Mouse (Mus musculus) 3134 (cell line): ENCODE measurements at regions not wholly inside any gene's neighbourhood (a gene's known extent, or its start where the extent isn't known, plus 50 kb on each side); places are given as distances from the start of the nearest gene placed in this dataset.
A peak's percentile ranks its signal among the peaks of the same experiment; 100 is the strongest.

ENCODE experiments used
- DNase-seq: peaks from one replicate; pipeline ENCODE4 v3.0.0-alpha.2; 2011; ENCODE audit warnings: low spot score; ENCODE audit not compliant: insufficient read length; ENCODE audit errors: extremely low read depth

DNA sequence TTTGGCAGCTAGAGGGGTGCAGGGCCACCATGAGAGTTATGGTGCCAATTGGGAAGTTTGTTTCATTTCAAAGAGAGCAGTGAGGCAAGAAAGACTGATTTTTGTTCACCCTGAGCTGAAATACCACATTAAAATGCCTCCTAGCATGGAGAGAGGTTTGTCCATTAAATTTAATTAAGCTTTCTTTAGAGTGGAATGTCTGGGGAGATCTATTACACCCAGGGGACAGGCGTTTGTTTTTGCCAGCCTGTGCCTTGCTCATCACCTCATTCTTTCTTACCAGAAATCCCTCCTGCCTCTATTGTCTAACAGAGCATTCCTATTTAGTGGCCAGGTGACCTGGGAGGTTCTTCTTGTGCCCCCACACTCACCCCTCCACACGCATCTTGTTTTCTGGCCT lies 55.2 kb upstream of the Rcn1 start:
- DNase-seq: no peak

DNA sequence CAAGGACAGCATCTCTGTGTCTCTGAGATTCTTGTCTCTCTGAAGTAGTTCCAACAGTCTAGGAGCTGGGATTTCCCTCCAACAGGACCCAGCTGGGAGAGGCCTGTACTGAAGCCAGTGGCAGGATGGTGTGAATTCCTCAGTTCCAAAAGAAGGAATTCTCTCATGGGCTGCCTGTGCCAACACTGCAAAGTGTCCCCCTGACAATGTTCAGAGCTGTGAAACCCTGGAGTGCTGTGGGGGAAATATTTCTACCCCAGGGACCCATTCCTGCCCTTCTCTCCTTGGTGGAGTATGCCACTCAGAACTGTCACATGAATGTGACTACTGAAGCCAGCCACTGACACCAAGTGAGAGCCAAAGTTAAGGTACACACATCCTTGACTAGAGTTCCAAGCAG lies 55.7 kb upstream of the Rcn1 start:
- no peak for DNase-seq

DNA sequence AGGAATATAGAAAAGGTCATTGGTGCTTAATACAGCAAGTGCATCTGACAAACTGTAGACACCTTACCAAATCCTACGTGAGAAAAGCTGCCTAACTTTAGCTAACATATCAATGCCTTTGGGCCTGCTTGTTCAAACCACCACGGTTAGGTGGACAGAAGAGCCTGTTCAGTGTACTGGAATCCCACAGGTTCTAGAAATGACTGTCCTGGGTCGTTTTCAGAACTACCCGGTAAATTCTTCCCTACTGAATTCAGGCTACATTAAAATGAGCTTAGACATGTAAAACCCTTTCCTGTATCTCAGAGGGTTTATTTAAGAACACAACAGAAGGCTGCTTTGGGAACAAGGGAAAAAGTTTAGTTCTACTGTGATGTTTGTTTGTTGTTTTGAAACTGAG lies 59.5 kb upstream of the Rcn1 start:
- no peak for DNase-seq

DNA sequence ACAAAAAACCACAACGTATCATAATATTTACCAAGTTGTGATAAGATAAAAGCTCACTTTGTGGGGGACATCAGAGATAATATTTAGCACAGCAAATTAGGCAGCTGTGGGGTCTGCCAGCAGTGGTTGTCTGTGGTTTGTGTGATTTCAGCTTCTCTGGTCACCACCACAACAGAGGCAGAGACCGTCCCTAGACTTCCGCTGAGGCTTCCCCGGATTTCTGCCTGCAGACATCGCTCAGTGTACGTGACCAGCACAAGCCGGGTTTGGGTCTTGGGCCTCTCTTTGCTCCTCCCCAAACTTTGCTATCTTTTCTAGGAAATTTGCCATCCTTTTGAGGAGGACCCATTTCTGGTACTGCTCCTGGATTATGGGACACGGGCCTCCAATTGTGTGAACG lies 60.4 kb upstream of the Rcn1 start:
- DNase-seq: no peak

DNA sequence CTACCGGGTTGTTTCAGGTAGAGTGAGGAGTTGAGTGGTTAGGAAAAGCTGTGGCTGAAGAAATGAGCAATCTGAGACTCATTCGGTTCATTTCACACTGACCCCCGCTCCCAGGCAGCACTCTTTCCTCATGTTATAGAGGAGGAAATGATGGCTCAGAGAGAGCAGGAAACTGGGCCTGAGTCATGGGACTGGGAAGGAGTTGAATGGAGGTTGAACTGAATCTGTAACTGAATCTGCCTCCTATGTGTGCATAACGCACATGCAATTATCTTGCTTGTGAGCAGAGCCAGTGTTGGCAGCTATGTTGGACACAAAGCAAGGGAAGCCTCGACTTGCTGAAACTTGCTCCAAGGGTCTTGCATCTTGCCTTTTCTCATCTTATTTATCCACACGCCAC lies 66.5 kb upstream of the Rcn1 start:
- DNase-seq: no peak

DNA sequence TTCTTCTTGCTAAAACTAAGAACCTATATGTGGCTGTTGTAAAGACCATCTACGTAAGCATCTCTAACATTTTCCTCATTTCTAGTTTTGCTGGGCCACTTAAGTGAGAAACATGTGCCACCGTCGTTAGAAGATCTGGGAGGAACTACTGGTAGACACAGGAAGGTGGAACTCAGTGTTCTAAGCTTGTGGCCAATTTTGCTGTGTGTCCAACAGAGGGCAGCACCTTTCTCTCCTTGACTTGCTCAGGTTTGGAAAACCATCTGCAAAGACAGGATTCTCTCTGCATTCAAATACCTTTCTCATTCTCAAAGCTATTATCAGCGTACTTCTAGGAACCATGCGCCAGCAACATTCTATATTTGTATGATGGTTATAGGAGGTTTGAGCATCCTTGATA lies 69.8 kb upstream of the Rcn1 start:
- DNase-seq: no peak

DNA sequence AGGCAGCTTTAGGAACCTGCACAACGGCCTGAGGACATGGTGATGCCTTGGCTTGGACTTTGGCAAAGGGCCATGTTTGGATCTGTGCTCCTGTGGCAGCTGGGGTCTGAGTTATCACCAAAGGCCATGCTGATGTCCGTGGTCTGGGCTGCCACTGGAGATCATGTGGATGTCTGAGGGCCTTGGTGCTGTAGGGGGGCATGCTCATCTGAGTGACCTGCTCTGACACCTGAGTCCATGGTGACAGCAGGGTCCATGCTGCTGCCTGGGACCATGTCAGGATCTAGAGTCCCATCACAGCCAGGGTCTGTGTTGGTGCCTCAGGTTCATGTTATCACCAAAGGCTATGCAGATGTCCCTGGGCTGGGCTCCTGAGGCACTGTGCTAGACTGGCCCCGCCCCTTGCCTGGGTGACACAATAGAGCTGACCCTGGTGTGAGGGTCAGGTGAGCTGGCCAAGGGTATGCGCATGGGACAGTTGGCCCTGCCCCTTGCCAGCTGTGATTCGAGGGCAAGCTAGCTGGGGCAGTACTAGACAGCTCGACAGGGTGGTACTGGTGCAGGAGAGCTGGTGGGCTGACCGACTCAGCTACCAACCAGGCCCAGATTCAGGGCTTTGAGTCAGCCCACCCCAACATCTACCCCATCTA lies 77.0 kb upstream of the Rcn1 start:
- DNase-seq: no peak

DNA sequence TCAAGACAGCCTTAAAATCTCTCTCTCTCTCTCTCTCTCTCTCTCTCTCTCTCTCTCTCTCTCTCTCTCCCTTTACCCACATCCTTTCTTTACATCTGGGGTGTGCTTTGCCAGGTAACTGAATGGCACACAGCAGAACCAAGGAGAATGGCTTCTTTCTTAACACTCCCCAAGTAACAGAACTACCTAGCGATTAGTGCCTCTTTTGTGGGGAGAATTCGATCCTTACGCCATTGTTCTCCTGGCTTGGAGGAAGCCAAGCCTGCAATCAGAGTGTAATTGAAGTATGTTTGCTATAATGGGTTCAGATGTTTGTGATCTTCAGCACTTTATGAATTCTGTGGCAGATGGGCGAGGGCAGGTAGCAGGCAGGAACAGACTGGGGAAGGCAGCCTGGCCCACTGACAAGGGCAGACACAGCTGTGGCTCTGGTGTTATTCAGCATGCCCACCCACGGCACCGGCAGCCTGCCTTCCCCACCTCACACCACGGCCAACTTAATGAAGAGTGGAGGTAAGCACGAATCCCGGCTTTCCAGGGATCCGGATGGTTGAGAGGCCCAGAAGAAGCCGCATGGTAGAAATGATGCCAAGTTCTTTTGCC lies 83.0 kb upstream of the Rcn1 start:
- DNase-seq: no peak

DNA sequence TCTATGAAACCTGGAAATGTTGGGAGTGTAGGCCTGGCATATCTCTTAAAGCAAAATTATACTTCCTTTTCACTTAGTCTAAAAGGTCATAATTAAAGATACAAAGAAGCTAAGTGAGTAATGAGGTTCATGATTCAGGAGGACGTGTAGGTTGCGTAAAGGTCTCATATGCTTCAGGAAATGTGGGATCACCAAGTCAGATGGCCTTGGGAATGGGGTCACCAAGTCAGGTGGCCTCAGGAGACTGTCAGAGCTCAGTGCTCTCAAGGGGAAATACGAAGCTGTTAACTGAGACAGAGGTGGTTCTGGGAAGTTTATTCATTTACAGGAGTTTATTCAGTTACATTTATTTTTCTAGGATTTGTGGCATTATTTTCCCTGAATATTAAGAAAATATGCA lies 85.4 kb upstream of the Rcn1 start:
- DNase-seq: no peak

DNA sequence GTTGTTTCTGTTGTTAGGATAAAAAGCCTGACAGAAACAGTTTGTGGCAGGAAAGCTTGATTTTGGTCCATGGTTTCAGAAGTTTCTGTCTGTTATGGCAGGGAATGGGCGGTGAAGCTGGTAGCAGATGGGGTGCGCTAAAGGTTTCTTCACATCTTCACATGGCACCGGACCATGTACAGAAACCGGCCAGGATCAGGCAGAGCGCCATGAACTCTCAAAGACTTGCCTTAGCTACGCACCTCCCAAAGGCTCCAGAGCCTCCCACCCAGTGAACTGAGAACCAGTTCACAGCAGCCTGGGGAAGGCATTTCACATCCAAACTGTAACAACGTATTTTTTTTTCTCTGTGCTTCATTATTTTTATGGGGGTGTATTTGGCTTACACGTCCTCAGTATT lies 86.2 kb upstream of the Rcn1 start:
- no peak for DNase-seq

DNA sequence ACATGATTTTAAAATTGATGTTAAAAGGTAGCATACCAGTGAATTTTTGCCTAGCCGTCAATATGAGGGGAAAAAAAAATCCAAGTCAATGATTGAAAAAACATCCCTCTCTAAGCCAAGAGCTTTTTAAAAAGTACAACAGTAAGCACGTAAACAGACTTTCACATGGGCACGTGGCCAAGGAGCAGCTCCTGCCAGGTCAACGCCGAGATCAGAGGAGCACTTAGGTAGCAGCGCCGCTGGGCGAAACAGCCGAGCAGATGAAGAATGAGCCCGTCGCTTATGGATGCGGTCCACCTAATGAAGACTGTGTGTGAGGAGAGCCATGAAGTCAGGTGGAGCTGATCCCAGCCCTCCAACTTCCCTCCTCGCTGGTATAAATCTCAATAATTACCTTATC lies 96.7 kb upstream of the Rcn1 start:
- DNase-seq: no peak

DNA sequence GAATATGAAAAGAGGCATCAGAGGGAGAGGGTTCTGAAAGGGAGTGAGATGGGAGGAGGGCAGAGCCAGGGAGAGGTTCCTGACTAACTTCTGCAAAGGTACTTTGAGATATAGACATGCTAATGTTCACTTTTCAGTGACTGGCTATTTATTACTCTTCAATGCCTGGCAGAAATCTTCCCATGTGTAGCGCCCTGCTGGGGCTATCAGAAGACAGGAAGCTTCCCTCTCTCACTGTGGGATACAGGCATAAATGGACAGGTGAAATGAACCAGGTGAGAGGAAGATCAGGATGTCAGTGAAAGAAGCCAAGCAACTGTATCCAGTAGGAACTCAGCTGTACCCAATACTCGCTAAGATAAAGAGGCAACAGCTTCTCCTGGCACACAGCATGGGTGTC lies 105.1 kb upstream of the Rcn1 start:
- DNase-seq: no peak

DNA sequence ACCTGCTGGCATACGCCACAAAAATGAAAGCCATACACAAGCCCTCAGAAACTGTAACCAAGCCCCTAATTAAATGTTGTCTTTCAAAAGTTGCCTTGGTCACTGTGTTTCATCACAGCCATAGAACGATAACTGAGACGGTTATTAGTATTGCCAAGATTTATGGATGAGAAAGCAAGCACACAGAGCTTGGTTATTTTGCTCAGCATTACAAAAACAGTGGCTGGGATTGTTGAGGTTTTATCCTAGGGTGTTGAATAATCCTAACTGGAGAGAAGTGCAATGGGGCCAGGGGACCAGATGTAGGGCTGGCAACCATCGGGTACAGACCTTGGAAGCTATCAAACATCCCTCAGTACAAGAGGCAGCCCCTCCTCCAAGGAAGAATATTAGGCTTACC lies 106.4 kb upstream of the Rcn1 start:
- no peak for DNase-seq

DNA sequence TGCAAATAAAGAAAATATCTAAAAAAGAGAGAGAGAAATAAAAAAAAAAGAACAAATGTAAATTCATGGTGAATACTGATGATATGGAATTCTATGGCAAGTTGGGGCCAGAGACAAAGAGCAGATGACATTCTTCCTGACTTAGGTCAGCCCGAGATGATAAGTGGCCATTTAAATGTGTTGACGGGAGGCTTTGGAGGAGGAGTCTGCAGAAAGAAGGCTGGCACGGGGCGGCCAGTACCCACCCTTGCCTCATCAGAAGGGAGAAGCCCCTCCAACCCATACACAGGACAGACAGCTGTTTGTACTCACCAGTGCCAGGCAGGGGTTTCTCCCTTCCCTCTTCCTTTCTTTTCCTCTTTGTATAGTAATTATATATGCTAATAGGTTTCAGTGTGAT lies 108.0 kb upstream of the Rcn1 start:
- no peak for DNase-seq

DNA sequence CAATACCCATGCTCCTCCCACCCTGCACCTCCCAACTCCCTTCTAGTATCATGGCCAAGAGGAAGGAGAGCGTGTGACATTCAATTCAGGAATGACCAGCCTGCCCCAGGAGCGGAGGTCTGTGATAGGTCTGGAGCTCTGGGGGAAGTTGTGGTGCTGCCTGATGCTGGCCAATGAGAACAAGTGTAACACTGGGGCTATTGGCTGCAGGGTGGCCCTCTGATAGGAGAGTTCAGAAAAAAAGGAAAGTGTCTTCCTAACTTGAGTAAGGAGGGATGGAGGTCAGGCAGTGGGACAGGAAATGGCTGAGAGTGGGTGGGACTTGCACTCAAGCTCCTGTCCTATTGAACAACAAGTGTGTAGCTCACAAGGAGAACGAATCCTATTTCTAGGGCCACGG lies 111.7 kb upstream of the Rcn1 start:
- peak; percentile 19 for DNase-seq

DNA sequence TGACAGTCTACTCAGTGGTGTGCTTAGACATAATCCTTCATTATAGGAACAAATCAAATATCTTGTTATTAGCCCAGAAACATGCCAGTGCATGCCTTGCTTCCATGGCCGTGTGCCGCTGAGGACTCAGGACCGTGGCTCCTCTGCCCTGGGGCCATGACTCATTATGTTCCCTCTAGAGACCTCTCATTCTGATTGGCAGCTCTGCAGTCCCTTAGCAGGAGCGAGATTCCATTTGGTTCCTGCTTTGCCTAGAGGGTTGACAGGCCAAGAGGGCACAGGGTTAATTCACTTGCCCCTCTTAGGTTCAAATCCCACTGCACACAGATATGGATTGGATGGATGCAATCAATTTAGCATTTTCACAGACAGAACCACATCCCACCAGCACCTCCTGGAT lies 112.6 kb upstream of the Rcn1 start:
- DNase-seq: no peak

DNA sequence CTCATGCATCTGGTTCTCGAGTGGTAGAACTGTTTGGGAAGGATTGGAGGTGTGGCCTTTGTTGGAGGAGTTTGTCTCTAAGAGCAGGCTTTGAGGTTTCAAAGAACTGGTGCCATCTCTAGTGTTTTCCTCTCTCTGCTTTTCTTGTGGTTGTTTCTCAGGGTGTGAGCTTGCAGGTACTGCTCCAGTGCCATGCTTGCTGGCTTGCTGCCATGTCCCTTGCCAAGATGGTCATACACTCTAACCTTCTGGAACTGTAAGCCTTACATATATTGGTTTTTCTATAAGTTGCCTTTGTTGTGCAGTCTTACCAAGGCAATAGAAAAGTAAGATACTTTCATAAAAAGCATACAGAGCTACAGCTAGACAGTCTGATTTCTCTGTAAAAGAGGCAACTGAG lies 115.1 kb upstream of the Rcn1 start:
- no peak for DNase-seq

DNA sequence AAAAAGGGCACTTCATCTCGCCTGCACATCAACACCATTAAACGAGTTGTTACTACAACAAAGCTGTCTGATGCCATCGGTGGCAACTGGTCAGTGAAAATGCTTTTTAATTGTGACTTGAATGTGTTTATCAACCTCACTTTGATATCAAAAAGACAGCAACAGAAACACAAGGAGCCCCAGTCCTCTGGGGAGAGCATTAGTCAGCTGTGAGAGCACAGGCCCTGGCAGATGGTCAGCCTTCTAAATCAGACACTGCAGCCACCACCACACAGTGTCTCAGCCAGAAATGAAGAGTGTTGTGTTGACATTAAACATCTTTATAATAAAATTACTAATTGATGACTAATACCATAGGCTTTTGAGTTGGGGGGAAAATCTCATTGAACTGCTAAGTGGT lies 115.8 kb upstream of the Rcn1 start:
- DNase-seq: no peak

DNA sequence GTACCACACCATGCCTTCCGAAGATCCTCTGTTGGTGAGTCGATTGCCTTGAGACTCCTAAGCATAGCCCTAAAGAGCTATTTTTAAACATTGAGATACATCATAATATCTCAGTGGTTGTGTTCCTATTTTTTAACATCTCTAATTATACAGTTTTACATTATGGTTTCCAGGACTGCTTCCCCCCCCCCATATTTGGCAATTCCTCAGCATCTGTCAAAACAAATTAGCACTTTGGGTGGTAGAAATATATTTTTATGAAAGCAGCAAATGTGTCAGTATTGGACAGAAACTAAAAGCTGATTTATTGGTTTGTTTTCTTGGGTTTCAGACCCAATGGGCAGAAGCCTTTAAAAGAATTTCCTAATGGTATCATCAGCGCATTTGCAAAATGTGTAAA lies 116.2 kb upstream of the Rcn1 start:
- no peak for DNase-seq

DNA sequence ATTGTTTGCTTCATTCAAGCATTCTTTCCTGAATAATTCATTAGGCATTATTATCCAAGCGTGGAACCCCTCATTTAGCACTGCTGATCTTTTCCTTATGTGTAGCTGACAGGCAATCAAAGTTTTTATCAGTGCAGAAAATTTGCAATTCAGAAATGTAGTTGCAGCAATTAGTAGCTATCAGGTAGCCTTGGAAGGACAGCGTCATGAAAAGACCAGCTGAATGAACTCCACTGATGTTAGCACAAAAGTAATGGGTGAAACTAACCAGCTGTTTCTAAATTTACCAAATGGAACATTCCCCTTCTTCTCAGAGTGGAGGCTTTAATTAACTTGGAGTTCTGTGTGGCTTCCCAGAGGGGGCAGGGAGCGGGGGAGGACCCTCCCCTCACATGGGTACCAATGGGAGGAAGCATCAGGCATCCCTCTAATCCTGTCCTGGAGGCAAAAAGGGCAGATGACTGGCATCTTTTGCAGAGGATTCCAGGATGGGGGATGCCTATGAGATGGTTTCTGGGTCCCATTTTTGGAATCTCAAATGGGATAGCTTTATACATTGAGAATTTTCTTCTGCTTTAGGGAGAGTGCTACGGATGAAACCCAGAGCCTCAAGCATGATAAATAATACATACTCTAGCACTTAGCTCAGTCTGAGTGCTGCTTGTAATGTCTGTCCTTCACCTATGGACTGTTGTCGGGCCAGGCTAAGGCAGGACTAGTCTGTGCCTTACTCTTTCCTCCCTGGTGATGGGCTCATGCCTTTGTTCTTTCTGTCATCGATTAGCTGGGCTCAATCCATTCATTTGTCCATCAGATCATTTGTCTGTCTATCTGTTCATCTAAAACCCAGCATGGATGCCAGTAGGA lies 117.4 kb upstream of the Rcn1 start:
- DNase-seq: no peak

DNA sequence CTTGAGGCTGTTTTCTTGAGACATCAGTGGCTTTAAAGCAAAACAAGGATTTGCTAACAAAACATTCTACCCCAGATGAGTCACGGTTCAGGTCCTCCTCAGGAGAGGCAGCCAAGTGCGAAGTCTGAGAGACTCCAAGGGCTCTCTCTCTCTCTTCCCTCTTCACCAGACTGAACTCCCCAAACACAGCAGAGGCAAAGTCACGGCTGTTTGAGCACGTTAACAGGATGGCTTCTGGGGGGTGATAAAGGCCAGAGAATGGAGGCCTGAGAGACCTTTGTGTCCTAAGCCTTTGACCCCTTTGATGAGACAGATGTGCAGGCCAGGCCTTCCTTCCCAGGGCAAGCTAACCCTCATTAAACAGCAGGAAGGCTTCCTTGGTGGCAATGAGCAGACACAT lies 122.7 kb upstream of the Rcn1 start:
- no peak for DNase-seq

DNA sequence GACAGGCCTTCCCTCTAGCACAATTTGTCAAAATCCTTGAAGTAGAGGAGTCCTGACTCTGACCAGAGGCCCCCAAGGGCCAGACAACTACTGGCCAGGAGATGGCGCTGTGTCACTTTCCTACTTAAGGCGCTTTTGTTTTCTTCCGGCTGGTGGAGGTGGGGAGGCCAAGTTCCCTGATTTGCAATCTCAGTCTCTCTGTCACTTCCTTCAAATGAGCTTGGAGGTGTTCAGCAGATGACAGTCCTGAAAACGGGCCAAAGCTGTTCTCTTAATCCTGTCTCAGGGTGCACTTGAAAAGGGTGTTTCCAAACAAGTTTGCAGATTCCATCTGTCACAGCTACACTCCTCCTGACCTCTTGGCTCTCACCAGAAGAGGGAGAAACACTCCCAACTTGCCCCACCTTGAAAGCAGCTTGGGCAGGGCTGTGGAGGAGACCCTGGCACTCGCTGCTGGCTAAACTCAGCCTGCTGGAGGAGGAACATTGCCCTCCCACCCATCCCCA lies 124.2 kb upstream of the Rcn1 start:
- DNase-seq: peak; percentile 13
